In genomic region chr13:5724364-5724763, GRCm38 (mm10) we compare ENCODE assay signal across 10 mouse cellular contexts.
DNase-seq lines count a peak whose midpoint lies in the region; ATAC-seq lines count a peak whose summit lies in the region.
"Had no signal": no experiment of that assay in that cellular context is flagged by ENCODE, and none has a peak within 500 bp of the region (broad histone marks: within the 10 kb centered on the region; RNA-seq: fewer than 3 reads in every experiment).

No protein-coding gene starts in this region.

- ATAC-seq in embryonic facial prominence, embryonic 14.5 days (ENCODE audit: low read depth): no peak

- H3K9me3 ChIP-seq in embryonic facial prominence, embryonic 14.5 days (ENCODE audit: control insufficient read depth, low read length): no peaks in the 10 kb centered on the region
- H3K9me3 ChIP-seq: hindbrain, embryonic 15.5 days; limb, embryonic 13.5 days had no signal

- 0 out of 2 replicates have a peak, but pooled peaks cover 3% of the 10 kb centered on the region for H3K4me1 ChIP-seq in embryonic facial prominence, embryonic 14.5 days (ENCODE audit: control insufficient read depth, insufficient read depth, low read length)
- H3K4me1 ChIP-seq: hindbrain, embryonic 15.5 days; limb, embryonic 13.5 days had no signal

- H3K27ac ChIP-seq in embryonic facial prominence, embryonic 14.5 days (replicated peaks; ENCODE audit: low read depth, low read length): no peak overlapping the region
- H3K27ac ChIP-seq: hindbrain, embryonic 15.5 days; limb, embryonic 13.5 days had no signal

- H3K9ac ChIP-seq in embryonic facial prominence, embryonic 14.5 days (ENCODE audit: low read depth, low read length): no peak overlapping the region
- H3K9ac ChIP-seq: hindbrain, embryonic 15.5 days; limb, embryonic 13.5 days had no signal

- no peak overlapping the region for H3K4me3 ChIP-seq in embryonic facial prominence, embryonic 14.5 days (ENCODE audit: low read depth, low read length)
- H3K4me3 ChIP-seq: hindbrain, embryonic 15.5 days; limb, embryonic 13.5 days had no signal

- no peak overlapping the region for H3K4me2 ChIP-seq in embryonic facial prominence, embryonic 14.5 days (ENCODE audit: low read depth, low read length)
- H3K4me2 ChIP-seq: hindbrain, embryonic 15.5 days; limb, embryonic 13.5 days had no signal

- DNase-seq in heart, adult 18-20 months: peak; percentile 49 to 63
- DNase-seq in heart, postnatal 4 days: no peak
- DNase-seq in urinary bladder, postnatal 14 days (ENCODE audit: low spot score): peak; percentile 5
- no peak for DNase-seq in urinary bladder, adult 18-20 months (ENCODE audit: low spot score in 2 of 2)
- DNase-seq in embryonic facial prominence, embryonic 14.5 days (ENCODE audit: low spot score): peak; percentile 59
- DNase-seq in skeletal muscle tissue, adult 2 months (ENCODE audit: low read depth, low spot score): peak; percentile 58
- DNase-seq in MN1 (ENCODE audit: low spot score): no peak
- no peak for DNase-seq in thymus, postnatal 14 days

- H3K36me3 ChIP-seq in embryonic facial prominence, embryonic 14.5 days (ENCODE audit: control insufficient read depth, insufficient read depth, low read length): no peaks in the 10 kb centered on the region
- H3K36me3 ChIP-seq: hindbrain, embryonic 15.5 days; limb, embryonic 13.5 days had no signal

- no peaks in the 10 kb centered on the region for H3K27me3 ChIP-seq in embryonic facial prominence, embryonic 14.5 days (replicated peaks; ENCODE audit: control insufficient read depth, insufficient read depth, low read length)
- H3K27me3 ChIP-seq: hindbrain, embryonic 15.5 days; limb, embryonic 13.5 days had no signal

- WGBS in embryonic facial prominence, embryonic 14.5 days: 40% methylated on average over 1 of the region's 1 CpGs

Comparison
In these comparisons a context has a peak if more than half of its experiments do, and no peak if none do; other contexts are left out.
1. DNase-seq: peak in heart, adult 18-20 months (2 of 2), urinary bladder, postnatal 14 days (single experiment), embryonic facial prominence, embryonic 14.5 days (single experiment) and skeletal muscle tissue, adult 2 months (single experiment); none in heart, postnatal 4 days (single experiment), urinary bladder, adult 18-20 months (0 of 2), MN1 (single experiment) and thymus, postnatal 14 days (single experiment).